Mouse (Mus musculus) heart, postnatal 0 days (tissue): Measurements from ENCODE around the gene Olfr876. TPM values are rescaled to one million over a fixed set of nuclear protein-coding genes. Genes with fewer than 3 reads are reported as not detected.

Experiments
- ATAC-seq: fragments of 200-750 bp; cut with Nextera tagmentation; 2 replicates; pipeline ENCODE4 v1.8.0; 2017; ENCODE audit warnings: low read depth, moderate number of reproducible peaks, moderate library complexity; ENCODE audit not compliant: insufficient read depth
- DNase-seq: peaks from one replicate; pipeline ENCODE4 v3.0.0-alpha.2; 2016; ENCODE audit warnings: low spot score
- H3K27ac ChIP-seq: fragments of 300-500 bp; sonication (generic); 2 replicates; pipeline ENCODE4 v1.5.1; 2014; ENCODE audit warnings: low read depth, mild to moderate bottlenecking
- H3K27me3 ChIP-seq: fragments of 300-500 bp; sonication (generic); 2 replicates; pipeline ENCODE4 v1.6.1; 2014; ENCODE audit warnings: low read length, mixed read lengths; ENCODE audit not compliant: control insufficient read depth, insufficient read depth
- H3K36me3 ChIP-seq: fragments of 300-500 bp; sonication (generic); replicated peaks from 2 replicates; pipeline ENCODE4 v1.6.1; 2014; ENCODE audit warnings: low read length, mixed read lengths; ENCODE audit not compliant: control insufficient read depth, insufficient read depth
- H3K4me1 ChIP-seq: fragments of 300-500 bp; sonication (generic); 2 replicates; pipeline ENCODE4 v1.6.1; 2014; ENCODE audit warnings: antibody characterized with exemption; ENCODE audit not compliant: control insufficient read depth, insufficient read depth
- H3K4me2 ChIP-seq: fragments of 300-500 bp; sonication (generic); 2 replicates; pipeline ENCODE4 v1.6.1; 2014; ENCODE audit warnings: low read depth, mild to moderate bottlenecking, low read length, moderate library complexity
- H3K4me3 ChIP-seq: fragments of 300-500 bp; sonication (generic); 2 replicates; pipeline ENCODE4 v1.5.1; 2014; ENCODE audit warnings: low read depth, low read length
- H3K9ac ChIP-seq: fragments of 300-500 bp; sonication (generic); replicated peaks from 2 replicates; pipeline ENCODE4 v1.6.1; 2014; ENCODE audit warnings: low read depth, low read length, mixed read lengths
- H3K9me3 ChIP-seq: fragments of 300-500 bp; sonication (generic); replicated peaks from 2 replicates; pipeline ENCODE4 v1.6.1; 2016; ENCODE audit warnings: low read length; ENCODE audit not compliant: control insufficient read depth
- CTCF ChIP-seq: IDR thresholded peaks from 2 replicates; pipeline ENCODE4 v1.5.1; 2016; ENCODE audit warnings: antibody characterized with exemption, control low read depth, low read depth
- EP300 ChIP-seq: IDR thresholded peaks from 2 replicates; pipeline ENCODE4 v1.6.1; 2016; ENCODE audit warnings: antibody characterized with exemption, low read depth
- WGBS: fragments of 180-500 bp; shearing (Covaris S2); extraction: QIAGEN DNeasy Blood & Tissue Kit; methylation state at CpG from one replicate; pipeline ENCODE4 v1.1.7; 2014; 5-methylcytosine and 5-hydroxymethylcytosine counted together
- polyA plus RNA-seq: library from polyadenylated mRNA; unstranded; fragments of >200 nt; fragmentation: Nextera tagmentation; extraction: Ambion mirVana; gene quantifications from 2 replicates; pipeline ENCODE4 v1.2.1, GENCODE M21; 2015
- total RNA-seq: library from RNA; depleted of rRNA; stranded (reverse); fragments of >200 nt; gene quantifications from 2 replicates; pipeline ENCODE4 v1.2.3, GENCODE M21; 2014; ENCODE audit warnings: low replicate concordance; rRNA removed

The Olfr876 gene
- total and polyA plus RNA-seq, 2 experiments from 2014 or later: not detected

- no peak overlapping the region for H3K9ac ChIP-seq
- DNase-seq: no peak
- H3K27me3 ChIP-seq: no peaks in the 10 kb centered on the region
- no peak overlapping the region for H3K27ac ChIP-seq
- H3K4me1 ChIP-seq: no peaks in the 10 kb centered on the region
- no peaks in the 10 kb centered on the region for H3K9me3 ChIP-seq
- no peaks in the 10 kb centered on the region for H3K36me3 ChIP-seq
- no peak for TF ChIP-seq EP300
- TF ChIP-seq CTCF: no peak
- no peak overlapping the region for H3K4me2 ChIP-seq
- no peak for ATAC-seq
- H3K4me3 ChIP-seq: no peak overlapping the region
Observed at GRCm38 (mm10) chr9:37829881-37830280, 27.1 kb downstream of the Olfr876 start.

GRCm38 (mm10) chr9:37833341-37833740 lies 30.5 kb downstream of the Olfr876 start:
- Histone ChIP-seq H3K4me1 (no peaks in the 10 kb centered on the region), H3K4me3 (no peak overlapping the region), H3K9ac (no peak overlapping the region), H3K4me2 (no peak overlapping the region), H3K27ac (no peak overlapping the region), H3K36me3 (no peaks in the 10 kb centered on the region), H3K9me3 (no peaks in the 10 kb centered on the region), H3K27me3 (no peaks in the 10 kb centered on the region)
- DNase-seq (peak; percentile 16), ATAC-seq (no peak)
- 8% methylated on average over 1 of the region's 1 CpGs for WGBS
- no peak for TF ChIP-seq EP300

- 67% methylated on average over 2 of the region's 2 CpGs for WGBS
- H3K4me2 ChIP-seq: no peak overlapping the region
- no peak overlapping the region for H3K4me3 ChIP-seq
- H3K36me3 ChIP-seq: no peaks in the 10 kb centered on the region
- TF ChIP-seq EP300 (no peak), CTCF (no peak)
- H3K27me3 ChIP-seq: no peaks in the 10 kb centered on the region
- ATAC-seq (no peak), DNase-seq (no peak)
- no peaks in the 10 kb centered on the region for H3K9me3 ChIP-seq
- H3K4me1 ChIP-seq: no peaks in the 10 kb centered on the region
- H3K27ac ChIP-seq: no peak overlapping the region
- H3K9ac ChIP-seq: no peak overlapping the region
Observed at GRCm38 (mm10) chr9:37849267-37849666, 46.4 kb downstream of the Olfr876 start.

GRCm38 (mm10) chr9:37853969-37854368 lies 51.1 kb downstream of the Olfr876 start, which contains the start of gene Olfr877:
Olfr877 (plus strand) TSS chr9:37854269.
- Histone ChIP-seq H3K9ac (no peak within 1 kb of the TSS), H3K4me3 (no peak within 1 kb of the TSS), H3K27ac (no peak within 1 kb of the TSS), H3K27me3 (no peaks in the 10 kb centered on the region), H3K9me3 (no peaks in the 10 kb centered on the region), H3K4me2 (no peak within 1 kb of the TSS), H3K4me1 (no peaks in the 10 kb centered on the region), H3K36me3 (no peaks in the 10 kb centered on the region)
- ATAC-seq (no peak), DNase-seq (no peak)
- TF ChIP-seq CTCF: no peak
- TF ChIP-seq EP300: no peak
- 67% methylated on average over 4 of the region's 4 CpGs for WGBS

Other genes with a start within 250 kb of the Olfr876 start
- gene Siae, start 247.3 kb upstream of the Olfr876 start, total RNA-seq: 5.4 and 5.8 TPM in 2 replicates
- 6.4 and 9.3 TPM in 2 replicates for gene Siae, start 247.3 kb upstream of the Olfr876 start, polyA plus RNA-seq
- 13.8 TPM in 1 of 2 replicates, not detected in the other for gene Spa17, start 189.3 kb upstream of the Olfr876 start, total RNA-seq
- 14.0 and 15.7 TPM in 2 replicates for gene Spa17, start 189.3 kb upstream of the Olfr876 start, polyA plus RNA-seq
- 73.3 and 86.2 TPM in 2 replicates for gene Tbrg1, start 145.7 kb upstream of the Olfr876 start, total RNA-seq
- 78.3 and 80.5 TPM in 2 replicates for gene Tbrg1, start 145.7 kb upstream of the Olfr876 start, polyA plus RNA-seq
- gene Panx3, start 133.8 kb upstream of the Olfr876 start, total RNA-seq: not detected in 2 replicates
- not detected in 2 replicates for gene Panx3, start 133.8 kb upstream of the Olfr876 start, polyA plus RNA-seq
- not detected in 2 replicates for gene Olfr160, start 86.8 kb upstream of the Olfr876 start, total RNA-seq
- not detected in 2 replicates for gene Olfr160, start 86.8 kb upstream of the Olfr876 start, polyA plus RNA-seq
- gene Olfr874, start 57.9 kb upstream of the Olfr876 start, total RNA-seq: not detected in 2 replicates
- not detected in 2 replicates for gene Olfr874, start 57.9 kb upstream of the Olfr876 start, polyA plus RNA-seq
- gene Olfr875, start 31.2 kb upstream of the Olfr876 start, total RNA-seq: not detected in 2 replicates
- not detected in 2 replicates for gene Olfr875, start 31.2 kb upstream of the Olfr876 start, polyA plus RNA-seq
- gene Olfr877, start 51.2 kb downstream of the Olfr876 start, total RNA-seq: not detected in 2 replicates
- not detected in 2 replicates for gene Olfr877, start 51.2 kb downstream of the Olfr876 start, polyA plus RNA-seq
- gene Olfr145, start 93.7 kb downstream of the Olfr876 start, total RNA-seq: not detected in 2 replicates
- gene Olfr145, start 93.7 kb downstream of the Olfr876 start, polyA plus RNA-seq: not detected in 2 replicates
- not detected in 2 replicates for gene Olfr878, start 114.8 kb downstream of the Olfr876 start, total RNA-seq
- gene Olfr878, start 114.8 kb downstream of the Olfr876 start, polyA plus RNA-seq: not detected in 2 replicates
- gene Olfr881, start 188.8 kb downstream of the Olfr876 start, total RNA-seq: not detected in 2 replicates
- gene Olfr881, start 188.8 kb downstream of the Olfr876 start, polyA plus RNA-seq: not detected in 2 replicates
- gene Olfr883, start 222.8 kb downstream of the Olfr876 start, total RNA-seq: not detected in 2 replicates
- gene Olfr883, start 222.8 kb downstream of the Olfr876 start, polyA plus RNA-seq: not detected in 2 replicates
- gene Olfr884, start 243.5 kb downstream of the Olfr876 start, total RNA-seq: not detected in 2 replicates
- not detected in 2 replicates for gene Olfr884, start 243.5 kb downstream of the Olfr876 start, polyA plus RNA-seq